In the genomic region with DNA sequence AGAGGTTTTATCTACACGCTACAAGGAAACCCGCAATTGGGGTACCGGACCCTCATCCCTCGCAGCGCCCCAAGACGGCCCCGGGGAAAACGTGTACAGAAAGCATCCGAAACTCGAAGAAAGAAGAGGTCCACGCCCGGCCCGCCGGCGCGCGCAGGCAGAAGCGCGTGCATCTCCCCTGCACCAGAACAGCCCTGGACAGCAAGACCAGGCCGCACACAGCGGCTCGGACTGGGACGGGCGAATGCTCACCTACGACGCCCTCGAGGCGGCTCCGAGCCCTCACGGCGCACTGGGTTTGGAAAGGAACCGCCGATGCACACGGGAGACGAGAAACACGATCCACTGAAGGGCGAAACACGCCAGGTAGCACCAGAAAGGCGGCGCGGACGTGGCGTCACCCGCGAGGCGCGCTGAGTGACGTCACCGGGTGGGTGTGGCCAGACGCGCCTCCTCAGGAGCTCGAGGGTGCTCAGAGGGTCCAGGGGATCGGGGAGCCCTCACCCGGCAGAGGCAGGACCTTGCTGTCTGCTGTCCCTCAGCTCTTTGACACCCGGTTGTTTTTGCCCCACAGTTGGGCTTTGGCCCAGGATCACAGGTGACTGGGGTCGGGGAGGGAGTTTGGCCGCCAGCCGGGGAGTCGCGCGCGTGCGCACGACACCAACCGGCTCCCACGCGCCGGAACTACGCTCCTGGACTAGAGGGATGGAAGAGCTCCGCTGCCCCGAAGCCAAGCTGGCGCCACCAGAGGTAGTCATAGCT, we compare ENCODE assay signal across 8 mouse cellular contexts. TPM values are rescaled to one million over a fixed set of nuclear protein-coding genes. Genes with fewer than 3 reads are reported as not detected.
DNase-seq lines count a peak whose midpoint lies in the region; ATAC-seq lines count a peak whose summit lies in the region.

A gene (minus strand): TSS at position 425 of the 762 bp plus-strand sequence.
A gene (plus strand): TSS at position 439 of the 762 bp plus-strand sequence.

- peak; percentile 94 for ATAC-seq in inflammation-experienced regulatory T-cells, adult 6 months
- ATAC-seq in megakaryocyte-erythroid progenitor cell, adult 5-6 weeks (replicated peaks; ENCODE audit: low FRiP score, low TSS enrichment, poor library complexity, severe bottlenecking) = peak; percentile 95

- DNase-seq in adipocyte (ENCODE audit: low spot score) = peak; percentile 89
- DNase-seq in embryo, embryonic 10 days (ENCODE audit: low spot score) = peak; percentile 97
- peak; percentile 91 for DNase-seq in gastrocnemius, postnatal 14 days
- DNase-seq in left cerebral cortex, postnatal 10 days (ENCODE audit: extremely low spot score in 1 of 2, low spot score in 2 of 2) = peak; percentile 94 to 95
- peak; percentile 97 for DNase-seq in right cerebral cortex, postnatal 25 days
- peak; percentile 91 to 95 for DNase-seq in urinary bladder, postnatal 4 days (ENCODE audit: low spot score in 2 of 2)

- intact Hi-C loops in gastrocnemius, postnatal 14 days (cut with DNase I; ENCODE audit: low total_unique reads) = no loop called here
- intact Hi-C loops in left cerebral cortex, postnatal 10 days (cut with DNase I) = no loop called here

RNA-seq across cellular contexts. Expression of the first gene that starts in this region (rescaled TPM):
- 10 to 100 TPM; 23.5 to 24.9 TPM for total RNA-seq in gastrocnemius, postnatal 14 days (2021)
- 10 to 100 TPM; 12.1 to 27.9 (median 23.6) TPM for polyA plus RNA-seq in inflammation-experienced regulatory T-cells, adult 6 months (2017; shearing (Covaris generic))
- 10 to 100 TPM; 82.9 to 86.3 TPM for total RNA-seq in left cerebral cortex, postnatal 10 days (2021)
- total RNA-seq in megakaryocyte-erythroid progenitor cell, adult 5-6 weeks (2014; fragmentation: Nextera tagmentation) = 83.2 and 87.6 TPM in 2 replicates
- total RNA-seq in megakaryocyte-erythroid progenitor cell, adult 5-6 weeks (2017) = 29.9 and 34.8 TPM in 2 replicates

RNA-seq across cellular contexts. Expression of the second gene that starts in this region (rescaled TPM):
- 1 to 10 TPM; 2.3 to 2.4 TPM for total RNA-seq in gastrocnemius, postnatal 14 days (2021)
- polyA plus RNA-seq in inflammation-experienced regulatory T-cells, adult 6 months (2017; shearing (Covaris generic)) = 10 to 100 TPM; 11.6 to 16.0 (median 12.9) TPM
- total RNA-seq in left cerebral cortex, postnatal 10 days (2021) = 10 to 100 TPM; 20.7 to 21.2 TPM
- total RNA-seq in megakaryocyte-erythroid progenitor cell, adult 5-6 weeks (2014; fragmentation: Nextera tagmentation) = 28.4 and 35.5 TPM in 2 replicates
- 5.6 and 7.3 TPM in 2 replicates for total RNA-seq in megakaryocyte-erythroid progenitor cell, adult 5-6 weeks (2017)

Comparison
In these comparisons a context has a peak if more than half of its experiments do, and no peak if none do; other contexts are left out.
1. Peak in every context shown above with its lines: DNase-seq and ATAC-seq.